Mouse (Mus musculus): ENCODE measurements around the gene Msx3.

Gene Msx3

GRCm38 (mm10) chr7:140048361-140049114 lies at the start of gene Msx3:
Msx3 (minus strand) TSS chr7:140049089.
- no peak for DNase-seq

DNA sequence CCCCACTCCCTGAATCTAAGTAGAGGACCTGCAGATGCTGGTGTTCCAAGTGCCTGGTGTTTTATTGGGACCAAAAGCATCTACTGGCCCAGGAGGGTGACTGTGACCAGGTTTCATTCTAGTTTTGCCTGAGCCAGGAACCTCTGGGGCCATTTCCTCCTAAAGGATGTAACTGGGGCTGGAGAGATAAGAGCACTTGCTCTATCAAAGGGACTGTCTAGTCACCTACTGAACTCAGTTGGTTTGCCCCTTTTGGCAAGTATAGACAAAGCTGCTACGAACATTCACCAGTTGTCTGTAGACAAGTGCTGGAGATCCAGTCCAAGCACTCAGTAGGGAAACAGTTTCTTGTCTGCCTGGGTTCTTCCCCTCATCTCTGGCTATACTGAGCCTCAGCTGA lies 49.6 kb upstream of the Msx3 start:
- DNase-seq, result no peak

DNA sequence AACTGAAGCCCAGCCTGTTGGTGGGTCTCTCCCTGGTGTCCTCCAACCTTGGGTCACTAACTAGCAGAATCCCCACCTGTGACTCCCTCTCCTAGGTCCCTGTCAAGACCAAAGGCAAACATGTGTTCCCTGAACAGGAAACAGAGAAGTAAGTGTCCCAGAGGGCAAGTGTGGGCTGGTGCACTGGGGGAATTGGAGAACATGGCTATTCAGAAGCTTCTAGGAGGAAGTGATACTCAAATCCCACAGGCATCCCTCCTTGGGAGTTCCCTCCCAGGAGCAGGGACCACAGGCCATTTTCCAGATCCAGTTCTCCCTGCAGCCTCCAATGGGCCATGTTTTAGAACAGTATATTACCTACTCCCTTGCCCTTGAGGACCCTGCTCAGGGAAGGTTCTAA lies 47.2 kb upstream of the Msx3 start:
- DNase-seq, result no peak

GRCm38 (mm10) chr7:140095556-140095955 lies 46.7 kb upstream of the Msx3 start:
- DNase-seq, result no peak

GRCm38 (mm10) chr7:140094954-140095353 lies 46.1 kb upstream of the Msx3 start:
- DNase-seq, result no peak

DNA sequence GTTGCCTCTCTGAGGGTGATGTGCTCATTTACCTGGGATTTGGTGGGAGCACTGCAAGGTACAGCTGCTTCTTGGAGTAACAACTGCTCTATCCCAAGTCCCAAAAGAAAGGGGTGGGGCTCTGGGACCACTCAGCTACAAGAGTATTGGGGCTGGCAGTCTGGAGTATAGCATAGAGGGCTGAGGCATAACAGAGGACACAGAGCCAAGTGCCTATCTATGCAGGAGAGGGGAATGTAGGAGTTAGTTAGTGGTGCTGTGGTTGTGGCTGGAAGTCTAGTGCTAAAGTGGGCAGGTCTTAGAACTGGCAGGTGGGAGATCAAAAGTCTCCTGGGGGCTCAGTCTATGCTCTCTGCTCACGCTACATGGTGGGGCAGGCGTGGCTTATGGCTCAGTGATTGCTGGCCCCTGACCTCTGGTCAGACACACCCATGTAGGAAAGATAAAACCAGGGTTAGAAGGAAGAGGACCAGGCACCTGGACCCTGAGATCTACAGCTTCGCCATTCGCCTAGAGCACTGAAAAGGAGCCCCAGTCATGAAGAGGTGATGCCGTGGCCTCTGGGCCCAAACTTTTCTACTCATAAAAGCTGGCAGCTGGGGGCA lies 44.1 kb upstream of the Msx3 start, which contains the start of gene Prap1:
Gene Prap1 (plus strand): TSS at position 472 of the 605 bp plus-strand sequence.
- no peak for DNase-seq

DNA sequence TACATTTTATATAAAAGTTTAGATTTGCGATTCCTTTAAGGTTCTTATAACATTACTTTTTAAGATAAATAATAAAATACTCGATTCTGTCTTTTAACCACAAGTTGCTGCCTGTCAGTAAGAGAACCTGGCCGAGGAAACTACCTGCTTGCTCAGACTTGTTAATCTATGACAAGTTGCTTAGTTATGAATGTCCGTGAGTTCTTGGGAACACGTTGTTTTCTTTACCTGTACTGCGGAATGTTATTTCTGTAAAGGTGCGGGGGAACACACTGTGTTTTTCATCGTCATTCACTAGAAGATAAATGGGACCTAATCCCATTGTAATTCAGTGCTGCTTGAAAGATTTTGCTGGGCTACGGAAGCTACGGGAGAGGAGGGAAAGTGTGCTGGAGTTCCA lies 41.7 kb upstream of the Msx3 start:
- no peak for DNase-seq

GRCm38 (mm10) chr7:140082242-140082678 lies 33.4 kb upstream of the Msx3 start, which contains the start of gene Caly:
Caly (minus strand) TSS chr7:140082548.
- peak; percentile 27 for DNase-seq

DNA sequence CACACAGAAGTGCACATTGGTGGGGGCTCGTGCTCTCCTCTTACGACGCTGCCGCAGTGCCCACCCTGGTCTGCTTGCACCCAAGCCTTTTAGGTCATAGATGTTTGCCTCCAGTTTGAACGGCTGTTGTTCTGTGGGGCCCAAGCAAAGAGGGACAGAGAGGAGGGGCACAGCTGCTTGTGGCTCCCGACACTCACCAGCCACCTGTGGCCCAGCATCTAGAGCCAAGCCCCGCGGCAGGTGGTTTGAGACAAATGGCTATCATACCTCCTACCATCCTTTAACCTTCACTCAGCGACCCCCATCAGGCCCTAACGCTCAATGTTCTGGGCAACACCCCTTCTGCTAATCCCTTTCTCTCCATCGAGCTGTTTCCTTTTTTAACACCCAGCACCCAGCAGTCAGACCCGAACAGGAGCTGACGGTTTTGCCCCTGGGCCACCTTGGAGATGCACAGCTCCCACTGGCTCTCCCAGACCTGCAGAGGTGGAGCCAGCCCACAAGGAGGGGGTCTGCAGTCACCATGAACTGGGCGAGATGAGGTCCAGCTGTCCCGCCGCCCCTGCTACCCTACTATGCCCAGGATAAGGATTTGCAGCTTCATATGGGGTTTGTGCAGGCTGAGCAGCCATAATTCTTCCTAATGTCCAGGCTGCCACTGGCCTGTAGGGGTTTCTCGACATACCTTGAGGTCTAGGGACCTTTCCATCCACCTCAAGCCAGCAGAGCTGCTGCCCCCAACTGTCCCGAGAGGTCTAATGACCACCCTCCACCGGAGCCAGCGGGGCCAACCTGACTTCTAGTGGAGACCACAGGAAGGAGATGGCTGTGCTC lies 32.7 kb upstream of the Msx3 start:
- DNase-seq, result no peak

DNA sequence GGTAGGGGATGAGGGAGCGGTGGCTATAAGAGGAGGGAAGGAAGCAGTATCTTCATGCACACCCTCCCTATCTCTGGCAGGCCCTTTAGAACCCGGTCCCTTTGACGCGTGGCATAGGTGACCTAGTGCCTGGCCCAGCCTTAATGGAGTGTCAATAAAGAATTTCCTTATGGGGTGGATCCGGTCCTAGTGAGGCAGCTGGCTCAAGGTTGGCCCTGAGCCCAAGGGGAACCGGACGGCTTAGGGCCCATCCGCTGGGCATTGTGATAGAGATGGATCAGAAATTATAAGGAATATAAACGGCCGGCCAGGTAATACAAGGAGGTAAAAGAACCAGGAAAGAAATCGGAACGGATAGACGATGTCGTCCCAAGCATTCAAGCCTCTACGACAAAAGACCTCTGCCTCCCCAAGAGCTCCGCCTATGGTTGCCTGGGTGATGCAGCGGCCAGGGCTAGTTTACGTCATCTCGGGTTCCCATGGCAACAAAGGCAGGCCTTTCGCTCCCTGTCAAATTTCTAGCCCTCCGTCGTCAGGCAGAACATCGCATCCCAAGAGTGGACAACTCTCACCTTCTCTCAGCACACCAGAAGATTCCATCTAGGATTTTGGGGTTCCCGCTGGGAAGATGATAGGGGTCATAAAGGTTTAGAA lies 31.7 kb upstream of the Msx3 start:
- DNase-seq, result peak; percentile 51

- DNase-seq, result peak; percentile 68
Measured at GRCm38 (mm10) chr7:140078711-140079110, 29.8 kb upstream of the Msx3 start.

DNA sequence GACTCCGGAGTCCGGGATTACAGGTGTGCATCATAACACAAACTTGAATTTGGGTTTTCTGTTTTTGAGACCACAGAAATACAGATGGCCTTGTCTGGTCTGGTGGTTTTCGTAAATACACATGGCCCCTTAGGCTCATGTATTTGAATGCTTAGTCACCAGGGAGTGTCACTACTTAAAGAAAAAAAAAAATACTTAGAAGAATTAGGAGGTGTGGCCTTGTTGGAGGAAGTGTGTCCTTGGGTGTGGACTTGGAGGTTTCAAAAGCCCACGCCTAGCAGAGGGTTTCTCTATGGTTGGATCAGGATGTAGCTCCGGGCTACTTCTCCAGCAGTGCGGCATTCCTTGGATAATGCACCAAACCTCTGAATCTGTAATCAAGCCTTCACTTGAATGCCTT lies 28.8 kb upstream of the Msx3 start:
- DNase-seq, result no peak

DNA sequence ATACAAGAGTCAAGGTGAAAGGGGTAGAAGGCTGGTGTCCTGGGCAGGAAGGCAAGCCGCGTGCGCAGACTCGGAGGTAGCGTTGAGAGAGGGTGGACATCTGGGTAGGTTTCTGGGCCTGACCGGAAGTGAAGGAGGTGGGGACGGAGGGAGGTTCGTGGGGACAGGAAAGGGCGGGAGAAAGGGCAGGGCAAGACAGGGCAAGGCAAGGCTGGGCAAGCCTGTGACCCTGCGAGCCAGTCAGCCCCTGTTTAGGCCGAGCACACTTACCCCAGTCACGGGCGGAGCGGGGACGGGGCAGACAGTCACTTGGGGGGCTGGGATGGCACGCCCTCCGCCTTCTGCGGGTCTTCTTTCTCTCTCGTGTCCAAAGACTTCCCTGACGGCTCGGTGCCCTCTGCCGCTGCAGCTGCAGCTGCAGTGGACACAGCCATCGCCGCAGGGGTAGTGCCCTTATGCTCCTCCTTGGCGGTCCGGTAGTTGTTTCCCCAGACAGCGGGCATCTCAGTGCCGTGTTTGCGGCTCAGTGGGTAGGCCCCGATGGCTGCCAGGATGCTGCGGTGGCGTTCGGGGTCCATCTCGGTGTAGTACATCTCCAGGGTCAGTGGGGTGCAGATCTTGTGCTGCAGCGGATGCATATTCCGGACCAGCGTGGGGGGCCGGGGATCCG lies 21.3 kb upstream of the Msx3 start:
- no peak for DNase-seq

- no peak for DNase-seq
Measured at GRCm38 (mm10) chr7:140067397-140067796, 18.5 kb upstream of the Msx3 start.

DNA sequence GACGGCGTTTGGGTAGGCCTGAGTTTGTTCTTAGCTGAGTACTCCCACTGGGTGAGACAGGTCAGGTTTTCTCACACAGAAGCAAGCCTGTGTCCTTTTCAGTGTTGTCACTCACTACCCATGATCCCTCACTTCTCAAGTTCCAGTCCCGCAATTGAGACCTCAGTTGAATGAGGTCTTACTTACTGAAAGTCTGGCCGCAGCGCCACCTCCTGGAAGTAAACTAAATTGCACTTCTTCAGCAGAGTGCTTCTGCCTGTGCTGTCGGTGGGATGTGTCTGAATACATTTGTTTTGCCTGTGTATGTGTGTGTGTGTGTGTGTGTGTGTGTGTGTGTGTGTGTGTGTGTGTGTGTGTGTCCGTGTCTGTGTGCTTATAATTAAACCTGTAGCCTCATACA lies 14.2 kb upstream of the Msx3 start:
- DNase-seq, result peak; percentile 67

DNA sequence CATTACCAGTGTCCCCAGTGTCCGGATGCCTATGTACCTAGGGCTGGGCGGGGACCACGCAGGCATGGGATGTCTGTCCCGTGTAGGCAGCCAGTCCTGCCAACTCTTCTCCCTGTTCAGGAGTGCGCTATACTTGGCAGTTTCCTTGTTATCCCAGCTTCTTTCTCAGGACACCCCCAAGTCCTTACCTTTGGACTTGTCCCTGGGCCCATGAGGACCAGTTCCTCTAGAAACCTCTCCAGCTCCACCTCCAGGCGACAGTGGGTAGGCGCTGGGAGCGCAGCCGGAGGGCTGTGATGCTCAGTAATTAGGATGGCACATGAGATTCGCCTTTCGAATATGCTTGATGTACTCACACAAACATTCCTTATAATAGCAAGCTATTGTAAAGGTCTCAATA lies 13.4 kb upstream of the Msx3 start:
- DNase-seq, result no peak

GRCm38 (mm10) chr7:140061832-140062130 lies 12.9 kb upstream of the Msx3 start:
- no peak for DNase-seq

DNA sequence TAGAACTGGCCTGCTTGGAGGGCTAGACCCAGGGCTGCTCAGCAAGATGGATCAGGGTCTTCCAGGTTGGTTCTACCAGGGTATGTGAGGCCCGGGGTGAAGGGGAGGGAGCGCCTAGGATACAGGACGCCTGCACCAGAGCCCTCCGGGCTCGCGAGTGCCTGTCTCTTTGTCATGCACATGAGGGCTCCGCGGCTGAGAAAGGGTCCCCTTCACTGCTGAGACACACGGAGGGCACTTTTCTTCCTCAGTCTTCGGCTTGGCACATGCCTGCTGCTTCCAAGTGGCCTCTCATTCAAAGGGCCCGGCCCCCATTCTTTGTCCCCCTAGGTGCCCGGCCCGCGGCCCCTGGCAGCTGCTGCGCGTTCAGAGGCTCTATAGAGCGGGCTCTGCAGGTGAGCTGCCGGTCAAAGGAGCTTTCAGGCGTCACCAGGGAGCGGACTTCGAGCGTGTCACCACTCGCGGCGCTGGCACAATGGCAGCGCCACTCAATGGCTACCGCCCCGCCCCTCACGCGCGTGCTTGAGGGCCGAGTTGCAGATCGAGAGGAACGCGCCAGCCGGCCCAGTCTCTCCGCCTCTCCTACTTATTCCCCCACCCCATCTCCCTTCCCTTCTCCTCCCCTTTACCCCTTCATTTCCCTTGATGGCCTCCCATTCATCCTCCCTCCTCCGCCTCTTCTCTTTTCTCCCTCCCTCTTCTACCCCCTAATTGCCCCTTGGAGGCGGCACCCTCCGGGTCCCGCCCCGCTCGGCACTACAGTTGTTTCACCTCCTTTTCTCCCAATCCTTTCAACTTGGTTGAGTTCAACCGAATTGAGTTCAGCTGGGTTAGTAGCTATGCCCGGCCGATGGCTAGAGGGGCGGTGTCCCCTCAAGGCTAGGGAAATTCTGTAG lies 12.3 kb upstream of the Msx3 start:
- DNase-seq, result no peak

GRCm38 (mm10) chr7:140059601-140060000 lies 10.7 kb upstream of the Msx3 start:
- no peak for DNase-seq

DNA sequence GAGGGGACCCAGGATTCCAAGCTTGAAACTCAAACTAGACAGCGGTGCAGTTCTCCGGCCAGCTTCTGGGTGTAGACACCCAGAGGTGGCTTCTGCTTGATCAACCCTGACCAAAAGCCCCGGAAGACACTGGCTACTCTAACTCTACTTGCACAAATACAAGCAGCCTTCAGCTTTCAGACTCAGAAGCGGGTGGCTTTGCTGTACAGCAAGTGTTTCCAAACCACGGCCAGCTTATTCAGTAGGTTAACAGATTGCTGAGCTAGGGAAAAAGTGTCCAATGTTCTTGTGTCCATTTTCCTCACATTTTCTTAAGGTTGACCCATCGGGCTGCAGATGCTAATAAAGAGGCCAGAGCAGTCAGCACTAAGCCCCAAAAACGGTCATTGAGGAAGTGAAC lies 9.6 kb upstream of the Msx3 start:
- DNase-seq, result no peak

Data from liver (tissue).